8 mouse cellular contexts compared by ENCODE assay signal in genomic region chr11:60338291-60338690, GRCm38 (mm10). TPM values are rescaled to one million over a fixed set of nuclear protein-coding genes. Genes with fewer than 3 reads are reported as not detected.
DNase-seq lines count a peak whose midpoint lies in the region; ATAC-seq lines count a peak whose summit lies in the region.

No protein-coding gene starts in this region.

- H3K4me3 ChIP-seq in heart, embryonic 11.5 days (ENCODE audit: low read depth, low read length): no peak overlapping the region
- H3K4me3 ChIP-seq in lung, embryonic 16.5 days (ENCODE audit: low read length): no peak overlapping the region

- H3K27ac ChIP-seq in heart, embryonic 11.5 days (ENCODE audit: low read depth, low read length): no peak overlapping the region
- H3K27ac ChIP-seq in lung, embryonic 16.5 days (ENCODE audit: low read length): no peak overlapping the region

- DNase-seq in heart, postnatal 36 days: peak; percentile 40 to 58
- peak; percentile 37 for DNase-seq in urinary bladder, postnatal 14 days (ENCODE audit: low spot score)
- DNase-seq in urinary bladder, postnatal 10 days (ENCODE audit: low spot score): no peak
- peak; percentile 71 for DNase-seq in splenic B cell, adult 2 months (ENCODE audit: low read depth, low spot score)
- no peak for DNase-seq in frontal cortex, postnatal 25 days (ENCODE audit: low spot score in 2 of 2)

- no peaks in the 10 kb centered on the region for H3K27me3 ChIP-seq in heart, embryonic 11.5 days (ENCODE audit: control insufficient read depth, insufficient read depth, low read length)
- H3K27me3 ChIP-seq in lung, embryonic 16.5 days (ENCODE audit: control insufficient read depth, insufficient read depth, low read depth, low read length): no peaks in the 10 kb centered on the region
- H3K27me3 ChIP-seq in splenic B cell, adult 2 months (ENCODE audit: control insufficient read depth, insufficient read depth, low read length, poor library complexity, severe bottlenecking): no peaks in the 10 kb centered on the region

- H3K9ac ChIP-seq in heart, embryonic 11.5 days (ENCODE audit: low read depth, low read length): no peak overlapping the region
- H3K9ac ChIP-seq in lung, embryonic 16.5 days (ENCODE audit: low read length): no peak overlapping the region

- WGBS in heart, embryonic 11.5 days (ENCODE audit: insufficient replicate concordance): 68% methylated on average over 4 of the region's 4 CpGs
- 68% methylated on average over 4 of the region's 4 CpGs for WGBS in lung, embryonic 16.5 days

- ATAC-seq in heart, embryonic 11.5 days (replicated peaks; ENCODE audit: insufficient number of reproducible peaks, low FRiP score, low TSS enrichment): no peak
- peak; percentile 69 for ATAC-seq in common myeloid progenitor, adult 5-6 weeks (replicated peaks; ENCODE audit: low read depth, poor library complexity, severe bottlenecking)
- ATAC-seq in lung, embryonic 16.5 days (ENCODE audit: low read depth): peak; percentile 34; the same call in 1 of the 2 replicates

- no peak overlapping the region for H3K4me2 ChIP-seq in heart, embryonic 11.5 days
- no peak overlapping the region for H3K4me2 ChIP-seq in lung, embryonic 16.5 days (ENCODE audit: low read depth, low read length)

- 0 out of 2 replicates have a peak, but pooled peaks cover 6% of the 10 kb centered on the region for H3K4me1 ChIP-seq in heart, embryonic 11.5 days (ENCODE audit: control insufficient read depth, insufficient read depth, low read length)
- peaks cover 11% of the 10 kb centered on the region for H3K4me1 ChIP-seq in lung, embryonic 16.5 days (replicated peaks; ENCODE audit: control insufficient read depth, insufficient read depth, low read length)

- intact Hi-C loops in heart, postnatal 36 days (cut with DNase I): loop anchor here (5.0 kb wide), 1 partner anchor 86 kb away; no protein-coding TSS in a partner anchor

- no peaks in the 10 kb centered on the region for H3K36me3 ChIP-seq in heart, embryonic 11.5 days (ENCODE audit: control insufficient read depth, insufficient read depth, low read length)
- H3K36me3 ChIP-seq in lung, embryonic 16.5 days (ENCODE audit: control insufficient read depth, insufficient read depth, low read length): no peaks in the 10 kb centered on the region
- H3K36me3 ChIP-seq in splenic B cell, adult 2 months (ENCODE audit: control insufficient read depth, insufficient read depth, low read length, poor library complexity, severe bottlenecking): no peaks in the 10 kb centered on the region

- H3K9me3 ChIP-seq in heart, embryonic 11.5 days (replicated peaks; ENCODE audit: control insufficient read depth, low read length): no peaks in the 10 kb centered on the region
- no peaks in the 10 kb centered on the region for H3K9me3 ChIP-seq in lung, embryonic 16.5 days (ENCODE audit: control insufficient read depth, low read length)

RNA-seq across cellular contexts. Expression of gene Tom1l2, which starts 14.4 kb away (rescaled TPM):
- total RNA-seq in heart, postnatal 36 days (2021): 100 to 1,000 TPM; 101 to 113 TPM
- polyA plus RNA-seq in heart, embryonic 11.5 days (2014; fragmentation: Nextera tagmentation; extraction: Ambion mirVana): 14.7 and 16.0 TPM in 2 replicates
- total RNA-seq in common myeloid progenitor, adult 5-6 weeks (2017): 3.2 and 7.1 TPM in 2 replicates
- 29.6 and 33.4 TPM in 2 replicates for polyA plus RNA-seq in lung, embryonic 16.5 days (2015; fragmentation: Nextera tagmentation; extraction: Ambion mirVana)

RNA-seq across cellular contexts. Expression of gene Drc3, which starts 14.8 kb away (rescaled TPM):
- 1 to 10 TPM; 2.4 to 2.5 TPM for total RNA-seq in heart, postnatal 36 days (2021)
- polyA plus RNA-seq in heart, embryonic 11.5 days (2014; fragmentation: Nextera tagmentation; extraction: Ambion mirVana): 1.9 TPM in 2 replicates
- total RNA-seq in common myeloid progenitor, adult 5-6 weeks (2017): 1.6 TPM in 1 of 2 replicates, not detected in the other
- polyA plus RNA-seq in lung, embryonic 16.5 days (2015; fragmentation: Nextera tagmentation; extraction: Ambion mirVana): 11.2 and 11.3 TPM in 2 replicates

Comparison
In these comparisons a context has a peak if more than half of its experiments do, and no peak if none do; other contexts are left out.
1. DNase-seq: peak in heart, postnatal 36 days (2 of 2), urinary bladder, postnatal 14 days (single experiment) and splenic B cell, adult 2 months (single experiment); none in urinary bladder, postnatal 10 days (single experiment) and frontal cortex, postnatal 25 days (0 of 2).
2. RNA of gene Tom1l2, which starts 14.4 kb away (total RNA-seq): 101 to 113 TPM in heart, postnatal 36 days; 3.2 to 7.1 TPM in common myeloid progenitor, adult 5-6 weeks; every median in the first group is over 10 times any median in the second.